Mouse (Mus musculus): Measurements from ENCODE around the gene Amigo3.
"Not testable (repeated sequence)": the region's sequence is repeated elsewhere in the genome, so short reads cannot be mapped to it uniquely, and the experiment has no call there.

Amigo3 gene

GRCm38 (mm10) chr9:108052885-108053664, at the start of gene Amigo3:
TSS of gene Amigo3 (plus strand) at chr9:108053159.
- peak; percentile 97 for DNase-seq (ENCODE audit: low spot score)

GRCm38 (mm10) chr9:108003531-108003890, 49.4 kb upstream of the Amigo3 start:
- no peak for DNase-seq (ENCODE audit: low spot score)

GRCm38 (mm10) chr9:108008041-108008440, 44.9 kb upstream of the Amigo3 start:
- DNase-seq (ENCODE audit: low spot score), result no peak

- DNase-seq (ENCODE audit: low spot score), result no peak
These were observed 42.6 kb upstream of the Amigo3 start for GRCm38 (mm10) chr9:108010385-108010784.

- DNase-seq (ENCODE audit: low spot score), result not testable (repeated sequence)
These were observed 39.4 kb upstream of the Amigo3 start for GRCm38 (mm10) chr9:108013577-108013976.

- DNase-seq (ENCODE audit: low spot score), result no peak
These were observed 35.8 kb upstream of the Amigo3 start for GRCm38 (mm10) chr9:108017127-108017526.

- DNase-seq (ENCODE audit: low spot score), result no peak
These were observed 32.2 kb upstream of the Amigo3 start for GRCm38 (mm10) chr9:108020741-108021140.

- DNase-seq (ENCODE audit: low spot score), result no peak
These were observed 29.7 kb upstream of the Amigo3 start for GRCm38 (mm10) chr9:108023216-108023615.

- no peak for DNase-seq (ENCODE audit: low spot score)
These were observed 26.4 kb upstream of the Amigo3 start for GRCm38 (mm10) chr9:108026584-108026983.

GRCm38 (mm10) chr9:108027867-108028266, 25.1 kb upstream of the Amigo3 start:
- no peak for DNase-seq (ENCODE audit: low spot score)

GRCm38 (mm10) chr9:108032126-108032525, 20.8 kb upstream of the Amigo3 start:
- DNase-seq (ENCODE audit: low spot score), result no peak

GRCm38 (mm10) chr9:108035331-108036156, 17.4 kb upstream of the Amigo3 start:
- DNase-seq (ENCODE audit: low spot score), result no peak

GRCm38 (mm10) chr9:108044751-108045492, 8.0 kb upstream of the Amigo3 start:
- no peak for DNase-seq (ENCODE audit: low spot score)

GRCm38 (mm10) chr9:108046582-108046981, 6.4 kb upstream of the Amigo3 start:
- no peak for DNase-seq (ENCODE audit: low spot score)

- DNase-seq (ENCODE audit: low spot score), result no peak
These were observed 5.1 kb upstream of the Amigo3 start for GRCm38 (mm10) chr9:108047601-108048565.

- no peak for DNase-seq (ENCODE audit: low spot score)
These were observed 4.4 kb upstream of the Amigo3 start for GRCm38 (mm10) chr9:108048566-108048955.

- peak; percentile 91 for DNase-seq (ENCODE audit: low spot score)
These were observed 3.9 kb upstream of the Amigo3 start, which contains the start of gene Gmppb for GRCm38 (mm10) chr9:108049016-108049455. TSS of gene Gmppb (plus strand) at chr9:108049242.

- no peak for DNase-seq (ENCODE audit: low spot score)
These were observed 3.3 kb upstream of the Amigo3 start for GRCm38 (mm10) chr9:108049561-108050251.

- DNase-seq (ENCODE audit: low spot score), result no peak
These were observed 1.6 kb upstream of the Amigo3 start for GRCm38 (mm10) chr9:108051184-108051930.

- DNase-seq (ENCODE audit: low spot score), result no peak
These were observed 1.1 kb upstream of the Amigo3 start for GRCm38 (mm10) chr9:108051931-108052220.
